Mouse (Mus musculus): ENCODE measurements at regions not wholly inside any gene's neighbourhood (a gene's known extent, or its start where the extent isn't known, plus 50 kb on each side); places are given as distances from the start of the nearest gene placed in this dataset.
A peak's percentile ranks its signal among the peaks of the same experiment; 100 is the strongest.
"Not testable (repeated sequence)": the region's sequence is repeated elsewhere in the genome, so short reads cannot be mapped to it uniquely, and the experiment has no call there.

- ATAC-seq (replicated peaks; ENCODE audit: low FRiP score, poor library complexity, severe bottlenecking), result no peak
These were observed 61.6 kb downstream of the Zxdb start for GRCm38 (mm10) chrX:94785983-94786382.

DNA sequence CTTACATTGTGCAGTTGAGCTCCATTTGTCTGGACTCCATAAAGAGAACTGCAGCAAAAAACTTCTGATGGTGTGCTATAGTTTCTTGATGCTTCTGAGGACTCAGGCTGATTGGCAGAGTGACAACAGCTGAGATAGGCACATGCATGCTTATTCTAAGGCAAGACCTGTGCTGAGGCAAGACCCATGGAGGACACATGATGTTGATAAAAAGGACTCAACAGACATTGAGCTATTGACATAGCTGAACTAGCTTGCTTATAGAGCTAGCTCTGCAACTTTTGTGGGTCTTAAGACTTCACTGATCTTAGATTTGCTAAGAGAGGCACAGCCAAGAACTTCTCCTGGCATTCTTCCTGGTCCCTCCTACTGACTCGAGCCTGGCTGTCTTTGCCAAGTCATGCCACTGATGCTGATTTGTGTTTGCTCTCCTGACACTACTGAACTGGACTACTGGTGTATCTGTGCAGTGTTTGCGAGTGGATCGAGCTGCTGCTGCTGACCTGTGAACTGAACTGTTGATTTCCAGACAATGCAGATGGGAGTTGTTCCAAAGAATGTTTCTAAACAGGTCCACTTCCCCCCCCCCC, 64.1 kb downstream of the Zxdb start:
- ATAC-seq (replicated peaks; ENCODE audit: low FRiP score, poor library complexity, severe bottlenecking), result no peak

GRCm38 (mm10) chrX:94796845-94797244, 72.5 kb downstream of the Zxdb start:
- peak; percentile 46; the same call in 1 of the 2 replicates for ATAC-seq (replicated peaks; ENCODE audit: low FRiP score, poor library complexity, severe bottlenecking)

- ATAC-seq (replicated peaks; ENCODE audit: low FRiP score, poor library complexity, severe bottlenecking), result 0 out of 2 replicates have a peak, but pooled peaks have one; percentile 10
These were observed 73.2 kb downstream of the Zxdb start for GRCm38 (mm10) chrX:94797348-94798182.

DNA sequence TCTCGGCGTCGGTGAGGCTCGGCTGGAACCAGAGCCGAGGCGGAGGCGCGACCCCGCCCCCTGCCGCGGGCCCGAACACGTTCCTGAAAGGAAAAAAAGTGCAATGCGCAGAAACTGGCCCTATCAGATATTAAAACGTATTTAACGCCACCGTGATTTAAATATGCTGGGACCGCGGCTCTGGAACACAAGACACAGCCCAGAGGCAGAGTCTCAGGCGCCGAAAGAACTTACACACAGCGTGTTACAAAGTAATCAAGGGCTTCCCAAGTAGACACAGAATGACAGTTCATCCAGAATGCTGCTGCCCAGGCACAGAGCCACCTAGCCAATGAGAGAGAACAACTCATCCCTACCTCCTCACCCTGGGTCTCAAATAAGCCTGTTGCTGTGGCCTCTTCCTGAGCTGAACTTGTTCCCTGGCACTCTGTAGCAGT, 73.8 kb downstream of the Zxdb start:
- ATAC-seq (replicated peaks; ENCODE audit: low FRiP score, poor library complexity, severe bottlenecking), result 0 out of 2 replicates have a peak, but pooled peaks have one; percentile 41

GRCm38 (mm10) chrX:94812760-94813159, 88.4 kb downstream of the Zxdb start:
- not testable (repeated sequence) for ATAC-seq (replicated peaks; ENCODE audit: low FRiP score, poor library complexity, severe bottlenecking)

GRCm38 (mm10) chrX:94827524-94827923, 103.2 kb downstream of the Zxdb start:
- not testable (repeated sequence) for ATAC-seq (replicated peaks; ENCODE audit: low FRiP score, poor library complexity, severe bottlenecking)

DNA sequence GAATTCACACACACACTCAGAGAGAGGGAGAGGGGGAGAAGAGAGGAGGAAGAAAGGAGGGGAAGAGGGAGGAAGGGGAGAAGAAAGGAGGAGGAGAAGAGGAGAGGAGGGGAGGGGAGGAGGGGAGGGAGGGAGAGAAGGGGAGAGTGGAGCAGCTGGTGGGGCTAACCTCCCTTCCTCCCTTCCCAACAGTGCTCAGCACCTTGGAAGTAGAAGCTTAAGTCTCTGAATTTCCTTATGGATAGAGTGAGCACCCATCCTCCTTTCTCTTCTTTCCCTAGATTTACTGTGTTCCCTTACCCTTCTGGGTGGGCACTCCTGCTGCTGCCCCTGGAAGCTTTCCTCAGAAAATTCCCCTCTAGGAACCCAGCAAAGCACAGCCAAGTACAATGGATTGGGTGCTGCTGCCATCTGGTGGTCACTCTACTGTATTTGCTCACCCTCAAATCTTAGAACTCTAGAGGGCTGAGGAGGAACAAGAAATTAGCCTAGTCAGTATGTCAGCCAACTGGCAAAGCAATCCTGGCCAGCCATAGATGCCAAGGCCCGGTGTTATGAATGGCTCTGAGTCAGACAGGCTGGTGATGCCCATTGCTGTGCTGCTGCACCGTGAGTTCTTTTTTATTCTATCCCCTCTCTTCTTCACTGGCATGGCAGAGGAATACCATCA, 119.9 kb downstream of the Zxdb start:
- peak; percentile 98 for ATAC-seq (replicated peaks; ENCODE audit: low FRiP score, poor library complexity, severe bottlenecking)

DNA sequence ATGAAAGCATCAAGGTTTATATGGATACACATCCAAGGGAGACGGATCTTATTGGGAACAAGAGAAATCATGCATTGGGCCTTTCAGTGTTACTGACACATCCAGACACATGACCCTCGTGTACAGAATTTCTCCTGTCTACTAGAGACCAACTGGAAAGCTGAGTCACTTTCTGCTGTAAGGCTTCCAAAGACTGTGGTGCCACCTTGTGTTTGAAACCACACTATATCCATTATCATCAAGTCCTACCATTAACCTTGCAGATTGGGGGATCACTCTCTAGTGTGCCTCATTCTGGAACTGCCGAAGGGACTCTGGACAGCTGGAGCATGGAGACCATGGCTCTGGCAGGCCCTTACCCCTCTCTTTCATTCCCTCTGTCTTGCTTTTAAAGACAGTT, 125.2 kb downstream of the Zxdb start:
- peak; percentile 72 for ATAC-seq (replicated peaks; ENCODE audit: low FRiP score, poor library complexity, severe bottlenecking)

DNA sequence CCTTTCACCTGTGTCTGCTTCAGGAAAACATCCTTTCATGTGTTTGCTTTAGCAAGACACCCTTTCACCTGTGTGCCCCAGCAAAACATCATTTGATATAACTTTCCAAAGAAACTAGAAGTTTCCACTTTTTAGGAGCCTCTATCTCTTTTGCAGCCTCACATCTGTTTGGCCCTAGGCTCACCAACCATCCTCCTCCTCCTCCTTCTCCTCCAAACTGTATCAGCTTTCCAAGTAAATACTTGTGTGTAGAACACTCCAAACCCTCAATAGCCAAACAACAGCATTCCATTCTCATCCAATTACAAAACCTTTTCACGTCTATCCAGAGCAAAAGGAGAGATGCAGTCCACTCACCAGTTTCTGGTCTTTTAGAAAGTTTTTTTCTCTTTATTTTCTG, 133.1 kb downstream of the Zxdb start:
- peak; percentile 55; the same call in 1 of the 2 replicates for ATAC-seq (replicated peaks; ENCODE audit: low FRiP score, poor library complexity, severe bottlenecking)

DNA sequence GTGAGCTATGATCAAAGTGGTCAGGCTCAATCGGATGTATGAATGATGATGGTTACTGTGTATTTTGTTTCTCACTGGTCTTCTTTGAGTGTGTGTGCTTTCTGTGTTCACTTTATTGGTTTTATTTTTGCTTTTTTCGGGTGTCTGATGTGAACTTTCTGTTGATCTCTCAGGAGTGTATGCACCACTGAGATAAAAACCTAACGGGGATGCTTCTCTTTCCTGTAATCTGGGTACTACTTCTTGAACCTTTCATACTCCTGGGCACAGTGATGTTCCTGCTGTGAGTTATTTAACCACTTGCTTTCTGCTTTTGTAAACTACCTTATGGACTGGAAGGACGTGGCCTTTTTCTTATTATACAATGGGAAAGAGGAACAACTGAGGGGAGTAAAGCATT, 133.6 kb downstream of the Zxdb start:
- peak; percentile 80 for ATAC-seq (replicated peaks; ENCODE audit: low FRiP score, poor library complexity, severe bottlenecking)

DNA sequence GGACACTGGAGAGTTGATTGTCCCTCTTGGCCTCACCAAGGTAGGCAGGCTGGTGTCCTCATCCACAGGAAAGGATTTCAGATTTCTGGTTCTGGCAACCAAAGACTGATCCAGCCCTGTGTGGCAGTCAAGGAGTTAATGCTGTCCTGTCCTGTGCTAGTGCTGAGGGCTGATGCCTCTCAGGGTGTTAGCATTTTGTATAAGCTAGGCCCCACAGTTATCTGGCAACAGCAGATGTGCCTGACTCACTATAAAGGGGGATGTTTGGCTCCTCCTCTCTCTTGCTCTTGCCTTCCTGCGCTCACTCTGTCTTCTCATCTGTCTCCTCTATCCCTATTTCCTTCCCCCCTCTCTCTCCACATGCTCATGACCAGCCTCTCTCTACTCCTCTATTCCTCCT, 138.8 kb downstream of the Zxdb start:
- ATAC-seq (replicated peaks; ENCODE audit: low FRiP score, poor library complexity, severe bottlenecking), result peak; percentile 94

DNA sequence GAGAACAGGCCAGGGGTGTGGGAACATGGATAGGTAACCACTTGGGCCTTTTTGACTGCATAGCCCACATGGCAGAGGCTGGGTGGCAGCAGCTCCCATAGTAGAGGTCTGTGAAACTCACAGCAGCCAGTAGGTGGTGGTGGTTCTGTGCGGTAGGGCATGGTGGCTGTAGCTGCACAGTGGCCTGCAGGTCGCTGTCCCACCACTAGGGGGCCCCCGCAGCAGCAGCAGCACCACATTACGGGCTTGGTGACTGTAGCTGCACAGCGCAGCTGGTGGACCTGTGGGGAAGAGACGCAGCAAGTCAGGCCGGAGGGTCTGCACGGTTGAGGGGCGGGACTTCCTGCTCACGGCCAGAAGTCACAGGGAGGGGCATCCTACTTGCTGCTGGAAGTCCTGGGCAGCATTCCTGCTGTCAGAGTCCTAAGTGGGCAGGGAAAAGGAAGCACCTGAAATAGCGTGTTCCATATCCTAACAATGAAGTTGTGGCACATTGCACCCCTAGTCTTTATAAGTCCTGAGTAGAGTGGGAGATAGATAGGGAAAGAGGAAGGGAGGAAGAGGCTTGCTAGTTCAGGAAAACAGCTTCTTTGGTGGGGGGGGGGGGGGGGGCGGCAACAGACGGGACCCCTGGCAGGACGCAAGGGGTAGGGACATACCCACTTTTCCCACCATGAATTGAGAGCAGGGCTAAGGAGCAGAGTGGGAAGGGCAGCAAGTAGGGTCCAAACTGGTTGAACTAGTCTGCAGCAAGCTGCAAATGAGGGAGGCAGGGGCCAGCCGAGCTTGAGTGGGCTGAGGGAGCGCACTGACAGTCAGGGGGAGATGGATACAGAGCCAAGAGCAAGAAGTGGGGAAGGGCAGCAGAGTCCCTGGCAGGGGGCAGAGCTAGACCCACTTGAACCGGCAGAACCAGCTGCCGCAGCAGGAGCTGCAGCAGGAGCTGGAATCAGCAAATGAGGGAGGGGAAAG, 141.4 kb downstream of the Zxdb start:
- peak; percentile 90 for ATAC-seq (replicated peaks; ENCODE audit: low FRiP score, poor library complexity, severe bottlenecking)

DNA sequence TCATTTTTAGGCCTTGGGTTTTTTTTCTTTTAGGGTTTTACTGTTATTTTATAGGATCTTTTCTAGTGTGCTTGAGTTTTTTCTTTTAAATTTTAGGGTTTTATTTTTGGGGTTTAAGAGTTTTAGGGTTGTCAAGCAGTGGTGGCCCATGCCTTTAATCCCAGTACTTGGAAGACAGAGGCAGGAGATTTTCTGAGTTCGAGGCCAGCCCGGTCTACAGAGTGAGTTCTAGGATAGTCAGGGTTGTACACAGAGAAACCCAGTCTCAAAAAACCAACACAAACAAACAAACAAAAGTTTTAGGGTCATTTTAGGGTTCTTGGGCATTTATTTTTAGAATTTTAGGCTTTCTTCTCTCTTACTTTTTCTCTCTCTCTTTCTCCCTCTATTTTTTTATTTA, 142.9 kb downstream of the Spin4 start:
- ATAC-seq (replicated peaks; ENCODE audit: low FRiP score, poor library complexity, severe bottlenecking), result not testable (repeated sequence)

All from erythroblast, adult 5-6 weeks (primary cell).